Mouse (Mus musculus) splenic B cell, adult 2 months (primary cell): ENCODE measurements around the gene Poglut1.

Source experiments
- DNase-seq: peaks from one replicate; pipeline ENCODE4 v3.0.0-alpha.2; 2011; ENCODE audit warnings: low read depth, low spot score
- H3K27me3 ChIP-seq: 2 replicates; pipeline ENCODE4 v1.6.1; 2012; ENCODE audit warnings: mild to moderate bottlenecking, low read length, moderate library complexity, mixed read lengths; ENCODE audit not compliant: control insufficient read depth, poor library complexity, insufficient read depth, severe bottlenecking
- H3K36me3 ChIP-seq: 2 replicates; pipeline ENCODE4 v1.6.1; 2012; ENCODE audit warnings: mild to moderate bottlenecking, low read length, moderate library complexity, mixed read lengths; ENCODE audit not compliant: control insufficient read depth, poor library complexity, insufficient read depth, severe bottlenecking

Gene Poglut1

GRCm38 (mm10) chr16:38562968-38563327 lies 12.9 kb upstream of the Poglut1 start:
- Histone ChIP-seq H3K36me3 (peaks cover 8% of the 10 kb centered on the region; the same call in 1 of the 2 replicates), H3K27me3 (no peaks in the 10 kb centered on the region)
- no peak for DNase-seq

- no peaks in the 10 kb centered on the region for H3K27me3 ChIP-seq
- peak; percentile 96 for DNase-seq
- H3K36me3 ChIP-seq, result peaks cover 6% of the 10 kb centered on the region; the same call in 1 of the 2 replicates
Measured at GRCm38 (mm10) chr16:38562131-38562967, 12.3 kb upstream of the Poglut1 start.

- Histone ChIP-seq H3K27me3 (no peaks in the 10 kb centered on the region), H3K36me3 (no peaks in the 10 kb centered on the region)
- DNase-seq, result no peak
Measured at GRCm38 (mm10) chr16:38558221-38558748, 8.2 kb upstream of the Poglut1 start, which contains the start of gene Tmem39a. Tmem39a (plus strand) TSS chr16:38558698.

- Histone ChIP-seq H3K27me3 (no peaks in the 10 kb centered on the region), H3K36me3 (no peaks in the 10 kb centered on the region)
- no peak for DNase-seq
Measured at GRCm38 (mm10) chr16:38555988-38556387, 5.9 kb upstream of the Poglut1 start.

DNA sequence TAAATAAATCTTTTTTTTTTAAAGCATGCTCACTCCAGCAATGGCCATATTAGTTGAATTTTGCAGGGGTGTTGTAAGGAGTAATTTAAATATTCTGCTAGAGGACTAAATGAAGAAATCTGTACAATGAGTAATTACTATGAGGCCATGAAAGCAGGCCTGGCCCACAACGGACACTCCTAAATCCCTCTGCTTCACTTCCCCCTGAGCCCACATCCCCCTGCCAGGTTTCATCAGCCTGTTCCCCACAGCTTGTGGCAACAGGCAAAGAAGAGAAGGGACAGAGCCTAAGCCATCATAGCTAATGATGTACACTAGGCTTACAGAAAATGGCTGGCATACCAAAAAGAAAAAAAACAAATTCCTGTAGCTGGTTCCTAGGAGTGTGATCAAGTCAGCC lies 2.1 kb downstream of the Poglut1 start:
- Histone ChIP-seq H3K36me3 (peaks cover 9% of the 10 kb centered on the region), H3K27me3 (no peaks in the 10 kb centered on the region)
- no peak for DNase-seq

DNA sequence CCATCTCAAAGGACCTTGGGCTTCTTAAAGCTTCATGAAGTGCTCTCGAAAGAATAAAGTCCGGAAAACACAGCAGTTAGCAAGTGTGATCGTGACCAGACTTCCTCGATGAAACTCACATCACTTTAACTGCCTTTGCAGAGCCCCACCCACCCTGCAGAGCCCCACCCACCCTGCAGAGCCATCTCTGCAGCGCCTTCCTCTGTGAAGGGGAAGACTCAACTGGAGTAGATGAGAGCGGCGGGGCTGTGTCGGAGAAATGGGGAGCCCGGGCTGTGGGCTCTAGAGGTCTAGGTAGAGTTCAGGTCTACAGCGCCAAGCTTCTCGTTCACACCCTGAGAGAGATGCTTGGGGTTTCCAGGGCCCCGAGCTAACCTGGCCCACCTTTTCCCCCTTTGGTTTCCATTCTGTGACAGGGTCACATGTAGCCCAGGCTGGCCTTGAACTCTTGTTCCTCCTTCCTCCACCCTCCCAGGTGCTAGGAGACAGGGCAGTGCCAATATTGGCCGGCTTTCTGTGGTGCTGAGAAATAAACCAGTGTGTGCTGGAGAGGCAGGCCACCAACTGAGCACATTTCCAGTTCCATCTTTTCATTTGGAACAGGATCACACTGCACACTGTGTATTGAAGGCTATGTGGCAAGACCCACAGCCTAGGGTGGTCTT lies 11.2 kb downstream of the Poglut1 start:
- H3K36me3 ChIP-seq, result peaks cover 10% of the 10 kb centered on the region
- no peaks in the 10 kb centered on the region for H3K27me3 ChIP-seq
- no peak for DNase-seq

DNA sequence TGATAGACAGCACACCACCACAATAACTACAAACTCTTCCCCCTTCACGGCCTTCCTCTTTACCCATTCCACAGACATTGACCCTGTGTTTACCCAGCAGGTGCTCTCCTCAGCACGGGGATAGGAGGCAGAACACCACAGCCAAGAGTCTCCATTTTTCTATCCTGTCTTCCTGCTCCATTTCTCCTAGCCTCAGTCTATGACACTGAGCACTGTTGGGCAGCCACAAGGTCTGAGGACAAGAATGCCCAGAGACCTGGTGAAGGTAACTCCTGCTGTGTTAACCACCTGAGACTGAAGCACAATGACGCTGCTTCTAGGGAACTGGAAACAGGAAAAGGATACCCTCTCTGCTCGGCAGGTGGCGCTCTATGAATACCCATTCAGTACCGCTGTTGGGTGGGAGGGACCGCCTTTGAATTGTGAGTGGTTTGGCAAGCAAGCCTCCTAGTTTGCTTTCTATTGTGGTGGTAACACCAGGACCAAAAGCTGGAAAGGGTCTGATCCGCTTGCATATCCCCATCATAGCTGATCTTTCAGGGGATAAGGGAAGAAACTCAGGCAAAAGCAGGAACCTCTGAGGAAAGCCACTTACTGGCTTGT lies 13.4 kb downstream of the Poglut1 start:
- Histone ChIP-seq H3K27me3 (no peaks in the 10 kb centered on the region), H3K36me3 (peaks cover 8% of the 10 kb centered on the region; the same call in 1 of the 2 replicates)
- peak; percentile 83 for DNase-seq

GRCm38 (mm10) chr16:38526264-38526663 lies 23.8 kb downstream of the Poglut1 start:
- H3K27me3 ChIP-seq, result no peaks in the 10 kb centered on the region
- no peak for DNase-seq
- H3K36me3 ChIP-seq, result peaks cover 5% of the 10 kb centered on the region; the same call in 1 of the 2 replicates

GRCm38 (mm10) chr16:38522129-38523084 lies 27.7 kb downstream of the Poglut1 start, which contains the start of gene Timmdc1:
Timmdc1 (minus strand) TSS chr16:38522663.
- no peaks in the 10 kb centered on the region for H3K27me3 ChIP-seq
- DNase-seq, result peak; percentile 97
- peaks cover 6% of the 10 kb centered on the region for H3K36me3 ChIP-seq

DNA sequence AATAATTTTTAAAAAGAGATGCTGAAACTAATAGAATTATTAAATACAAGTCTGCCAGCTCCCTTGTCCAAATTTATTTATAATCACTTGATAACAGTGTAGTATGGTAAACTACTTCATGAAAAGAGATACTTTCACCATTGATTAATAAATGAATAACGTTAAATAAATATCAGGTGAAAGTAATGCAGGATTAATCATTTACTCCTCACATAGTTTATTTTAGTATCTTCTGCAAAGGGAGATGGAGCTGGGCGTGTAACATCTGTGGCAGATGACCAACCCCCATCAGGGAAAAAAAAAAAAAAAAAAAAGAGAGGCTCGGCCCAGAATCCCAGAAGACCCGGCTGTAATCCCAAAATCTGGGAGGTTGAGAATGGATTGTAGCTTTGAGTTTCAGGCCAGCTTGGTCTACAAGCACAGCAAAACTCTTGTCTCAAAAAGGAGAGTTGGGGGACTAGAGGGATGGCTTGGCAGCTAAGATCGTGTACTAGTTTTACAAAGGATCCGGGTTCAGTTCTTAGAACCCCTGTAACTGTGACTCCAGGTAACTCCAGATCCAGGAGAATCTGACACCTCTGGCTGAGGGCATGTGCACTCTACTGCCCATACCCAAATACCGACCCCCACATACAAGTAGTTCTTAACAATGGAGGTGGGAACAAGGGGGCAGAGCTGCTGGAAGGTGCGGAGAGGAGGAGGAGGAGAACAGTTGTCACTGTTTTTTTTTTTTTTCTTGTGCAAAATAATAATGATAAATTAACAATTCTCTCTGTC lies 28.7 kb downstream of the Poglut1 start:
- H3K27me3 ChIP-seq, result no peaks in the 10 kb centered on the region
- DNase-seq, result no peak

GRCm38 (mm10) chr16:38519140-38519539 lies 30.9 kb downstream of the Poglut1 start:
- DNase-seq, result no peak
- no peaks in the 10 kb centered on the region for H3K27me3 ChIP-seq
- peaks cover 4% of the 10 kb centered on the region for H3K36me3 ChIP-seq

More for the DNA sequence above, 28.7 kb downstream of the Poglut1 start:
- H3K36me3 ChIP-seq, result peaks cover 4% of the 10 kb centered on the region

DNA sequence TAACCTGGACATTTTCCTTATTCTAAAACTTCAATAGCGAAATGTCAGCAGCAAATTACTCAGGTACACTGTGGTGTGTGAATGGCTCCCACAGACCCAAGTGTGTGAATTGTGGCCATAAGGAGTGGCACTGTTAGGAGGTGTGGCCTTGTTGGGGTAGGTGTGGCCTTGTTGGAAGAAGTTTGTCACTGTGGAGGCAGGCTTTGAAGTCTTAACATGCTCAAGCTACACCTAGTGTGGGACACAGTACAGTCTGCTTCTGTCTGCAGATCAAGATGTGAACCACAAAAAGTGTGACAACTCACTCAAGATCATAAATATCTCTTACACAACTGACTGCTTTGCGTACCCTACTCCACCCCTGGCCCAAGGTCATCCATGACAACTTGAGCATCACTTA lies 39.2 kb downstream of the Poglut1 start:
- peaks cover 2% of the 10 kb centered on the region; the same call in 1 of the 2 replicates for H3K36me3 ChIP-seq
- no peak for DNase-seq
- no peaks in the 10 kb centered on the region for H3K27me3 ChIP-seq

DNA sequence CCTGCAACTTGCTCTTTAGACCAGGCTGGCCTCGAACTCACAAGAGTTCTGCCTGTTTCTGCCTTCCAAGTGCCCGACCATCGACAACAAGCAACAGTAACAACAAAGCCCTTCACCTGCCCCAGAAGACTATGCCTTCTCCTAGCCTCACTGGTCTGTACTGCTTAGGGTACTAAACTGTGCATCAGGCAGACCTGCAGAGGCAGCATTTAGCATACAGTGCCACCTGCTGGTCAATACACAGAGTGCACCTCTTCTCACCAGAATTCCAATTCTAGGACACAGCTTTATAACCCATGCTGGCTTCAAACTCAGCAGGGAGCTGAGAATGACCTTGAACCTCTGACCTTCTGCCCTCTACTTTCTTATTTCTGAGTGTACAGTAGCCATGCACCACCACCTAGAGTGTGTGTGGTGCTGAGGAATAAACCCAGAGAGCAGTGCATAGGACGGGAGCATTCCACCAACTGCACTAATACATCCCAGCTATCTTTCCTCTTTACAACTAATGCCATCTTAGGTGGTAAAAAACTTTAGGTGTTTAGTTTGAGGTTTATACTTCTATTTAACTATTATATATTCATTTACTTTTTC lies 43.9 kb downstream of the Poglut1 start:
- DNase-seq, result peak; percentile 80
- peaks cover 8% of the 10 kb centered on the region for H3K36me3 ChIP-seq
- no peaks in the 10 kb centered on the region for H3K27me3 ChIP-seq
